8 mouse cellular contexts compared by ENCODE assay signal in genomic region chr8:88118456-88119036, GRCm38 (mm10). TPM values are rescaled to one million over a fixed set of nuclear protein-coding genes. Genes with fewer than 3 reads are reported as not detected.
DNase-seq lines count a peak whose midpoint lies in the region; ATAC-seq and TF ChIP-seq lines count a peak whose summit lies in the region.

TSS of gene Cnep1r1 (plus strand) at chr8:88118769.

- H3K79me2 ChIP-seq in CH12.LX (replicated peaks; ENCODE audit: control insufficient read depth, extremely low read depth, insufficient read depth, poor library complexity, severe bottlenecking): peaks cover 19% of the 10 kb centered on the region

- peaks cover 0 to 3% of the 10 kb centered on the region in 2 experiments; a peak in 1 of 4 replicates for H3K4me1 ChIP-seq in CH12.LX (ENCODE audit: control insufficient read depth in 1 of 2, insufficient read depth in 2 of 2)
- no peaks in the 10 kb centered on the region for H3K4me1 ChIP-seq in forebrain, embryonic 11.5 days (replicated peaks; ENCODE audit: control insufficient read depth, insufficient read depth, low read length)
- H3K4me1 ChIP-seq in heart, embryonic 16.5 days (ENCODE audit: control insufficient read depth, insufficient read depth, low read length): peaks cover 5% of the 10 kb centered on the region; the same call in 1 of the 2 replicates
- H3K4me1 ChIP-seq in liver, embryonic 15.5 days (replicated peaks): peaks cover 23% of the 10 kb centered on the region
- H3K4me1 ChIP-seq in neural tube, embryonic 12.5 days: peaks cover 6% of the 10 kb centered on the region; the same call in 1 of the 2 replicates

- peaks cover 12% of the 10 kb centered on the region for H3K27me3 ChIP-seq in CH12.LX (replicated peaks)
- H3K27me3 ChIP-seq in forebrain, embryonic 11.5 days (ENCODE audit: control insufficient read depth, insufficient read depth, low read length): no peaks in the 10 kb centered on the region
- 0 out of 2 replicates have a peak, but pooled peaks cover 3% of the 10 kb centered on the region for H3K27me3 ChIP-seq in heart, embryonic 16.5 days (ENCODE audit: control insufficient read depth, insufficient read depth, low read length)
- H3K27me3 ChIP-seq in liver, embryonic 15.5 days: peaks cover 21% of the 10 kb centered on the region
- H3K27me3 ChIP-seq in neural tube, embryonic 12.5 days (replicated peaks): no peaks in the 10 kb centered on the region

- H3K9me3 ChIP-seq in CH12.LX (replicated peaks; ENCODE audit: low read length): no peaks in the 10 kb centered on the region
- no peaks in the 10 kb centered on the region for H3K9me3 ChIP-seq in forebrain, embryonic 11.5 days (ENCODE audit: control insufficient read depth, low read length)
- H3K9me3 ChIP-seq in heart, embryonic 16.5 days (replicated peaks; ENCODE audit: control insufficient read depth, low read length): no peaks in the 10 kb centered on the region
- no peaks in the 10 kb centered on the region for H3K9me3 ChIP-seq in liver, embryonic 15.5 days (replicated peaks)
- H3K9me3 ChIP-seq in neural tube, embryonic 12.5 days: no peaks in the 10 kb centered on the region

- peaks cover 10 to 20% of the 10 kb centered on the region in 2 experiments for H3K36me3 ChIP-seq in CH12.LX (replicated peaks in 1 of 2; ENCODE audit: control insufficient read depth in 1 of 2, insufficient read depth in 1 of 2, low read length in 1 of 2)
- no peaks in the 10 kb centered on the region; the same call in 1 of the 2 replicates for H3K36me3 ChIP-seq in forebrain, embryonic 11.5 days (ENCODE audit: control insufficient read depth, insufficient read depth, low read length)
- H3K36me3 ChIP-seq in heart, embryonic 16.5 days (ENCODE audit: control insufficient read depth, insufficient read depth): peaks cover 5% of the 10 kb centered on the region; the same call in 1 of the 2 replicates
- peaks cover 31% of the 10 kb centered on the region for H3K36me3 ChIP-seq in liver, embryonic 15.5 days (replicated peaks)
- H3K36me3 ChIP-seq in neural tube, embryonic 12.5 days: peaks cover 18% of the 10 kb centered on the region

- peak within 1 kb of the TSS; percentile 80 for H3K9ac ChIP-seq in CH12.LX (ENCODE audit: insufficient read depth, low read depth)
- peak within 1 kb of the TSS; percentile 75 for H3K9ac ChIP-seq in forebrain, embryonic 11.5 days (ENCODE audit: low read length)
- peak within 1 kb of the TSS; percentile 98 for H3K9ac ChIP-seq in heart, embryonic 16.5 days (ENCODE audit: low read length)
- peak within 1 kb of the TSS; percentile 92 for H3K9ac ChIP-seq in liver, embryonic 15.5 days
- H3K9ac ChIP-seq in neural tube, embryonic 12.5 days: peak within 1 kb of the TSS; percentile 78

- peak; percentile 47 for TF ChIP-seq RAD21 in CH12.LX (IDR thresholded peaks at IDR 0.05; ENCODE audit: low read depth, low read length)

- TF ChIP-seq CTCF in CH12.LX (conservative IDR thresholded peaks at IDR 0.05 in 1 of 2, IDR thresholded peaks at IDR 0.05 in 1 of 2; ENCODE audit: low read depth in 2 of 2, low read length in 2 of 2): peak in 1 of 2 experiments; percentile 88; a peak in 2 of 4 replicates

- peak within 1 kb of the TSS; percentile 94 for H3K4me2 ChIP-seq in CH12.LX (ENCODE audit: insufficient read depth, low read depth, poor library complexity, severe bottlenecking)
- peak within 1 kb of the TSS; percentile 62 for H3K4me2 ChIP-seq in forebrain, embryonic 11.5 days (ENCODE audit: low read depth, low read length, severe bottlenecking)
- peak within 1 kb of the TSS; percentile 84 for H3K4me2 ChIP-seq in heart, embryonic 16.5 days (ENCODE audit: low read depth, low read length)
- H3K4me2 ChIP-seq in liver, embryonic 15.5 days: peak within 1 kb of the TSS; percentile 71
- peak within 1 kb of the TSS; percentile 66 for H3K4me2 ChIP-seq in neural tube, embryonic 12.5 days (replicated peaks)

- H3K4me3 ChIP-seq in CH12.LX (replicated peaks in 1 of 3; ENCODE audit: low read depth in 2 of 3, low read length in 2 of 3, poor library complexity in 1 of 3): peak within 1 kb of the TSS; percentile 90 to 94 (median 91)
- H3K4me3 ChIP-seq in forebrain, embryonic 11.5 days (ENCODE audit: low read depth, low read length): peak within 1 kb of the TSS; percentile 76
- H3K4me3 ChIP-seq in heart, embryonic 16.5 days (ENCODE audit: low read length): peak within 1 kb of the TSS; percentile 94
- peak within 1 kb of the TSS; percentile 90 for H3K4me3 ChIP-seq in liver, embryonic 15.5 days (replicated peaks)
- H3K4me3 ChIP-seq in neural tube, embryonic 12.5 days: peak within 1 kb of the TSS; percentile 93

- peak within 1 kb of the TSS; percentile 37; the same call in 1 of the 2 replicates for H3K27ac ChIP-seq in CH12.LX (ENCODE audit: insufficient read depth, low read depth)
- H3K27ac ChIP-seq in forebrain, embryonic 11.5 days (ENCODE audit: low read depth, low read length): 0 out of 2 replicates have a peak within 1 kb of the TSS, but pooled peaks have one; percentile 42
- peak within 1 kb of the TSS; percentile 88 for H3K27ac ChIP-seq in heart, embryonic 16.5 days (ENCODE audit: low read length)
- peak within 1 kb of the TSS; percentile 96 for H3K27ac ChIP-seq in liver, embryonic 15.5 days (replicated peaks)
- H3K27ac ChIP-seq in neural tube, embryonic 12.5 days: peak within 1 kb of the TSS; percentile 39; the same call in 1 of the 2 replicates

- in situ Hi-C loops in CH12.LX (cut with MboI; ENCODE audit: low pct_ligation_motif_present, low pct_unique_long_range_greater_than_20kb, low sequenced_read_pairs): no loop called here

- WGBS in forebrain, embryonic 11.5 days: under 1% methylated on average over 47 of the region's 49 CpGs
- WGBS in heart, embryonic 16.5 days: under 1% methylated on average over 46 of the region's 49 CpGs
- WGBS in liver, embryonic 15.5 days (ENCODE audit: insufficient replicate concordance): under 1% methylated on average over 49 of the region's 49 CpGs
- WGBS in neural tube, embryonic 12.5 days: under 1% methylated on average over 48 of the region's 49 CpGs

- dilution Hi-C loops in CH12.LX (cut with MboI; ENCODE audit: extremely low pct_ligation_motif_present, extremely low pct_unique_long_range_greater_than_20kb, low sequenced_read_pairs): no loop called here

- peak; percentile 96 for DNase-seq in CH12.LX (ENCODE audit: extremely low read depth)
- DNase-seq in c-Kit-positive CD71-positive TER-119-negative erythroid progenitor cells, embryonic 14.5 days (ENCODE audit: low read depth): peak; percentile 99
- peak; percentile 92 for DNase-seq in forebrain, embryonic 11.5 days (ENCODE audit: low spot score)
- peak; percentile 94 to 95 for DNase-seq in kidney, postnatal 36 days
- DNase-seq in telencephalon, adult 2 months (ENCODE audit: low read depth, low spot score): peak; percentile 98

- no peak for TF ChIP-seq EP300 in CH12.LX (IDR thresholded peaks at IDR 0.05; ENCODE audit: low read length)

- ATAC-seq in forebrain, embryonic 11.5 days (replicated peaks; ENCODE audit: low FRiP score): peak; percentile 99
- peak; percentile 100 for ATAC-seq in heart, embryonic 16.5 days (replicated peaks; ENCODE audit: extremely low read depth, insufficient read depth, low FRiP score)
- ATAC-seq in liver, embryonic 15.5 days (ENCODE audit: insufficient read depth): peak; percentile 99
- ATAC-seq in neural tube, embryonic 12.5 days (ENCODE audit: low FRiP score, low read depth): peak; percentile 99

- peak; percentile 82; the same call in 1 of the 2 replicates for TF ChIP-seq POLR2A in CH12.LX (IDR thresholded peaks at IDR 0.05; ENCODE audit: low read depth, low read length)

TF ChIP-seq in CH12.LX, 34 proteins besides CTCF, POLR2A, EP300 and RAD21 (continues in another document):
- TF ChIP-seq JUN (IDR thresholded peaks at IDR 0.05; ENCODE audit: insufficient read depth, low read depth, low read length) (no peak), IRF4 (IDR thresholded peaks at IDR 0.05; ENCODE audit: low read depth, low read length) (peak; percentile 72), UBTF (IDR thresholded peaks at IDR 0.05; ENCODE audit: low read depth, low read length) (no peak), MYC (IDR thresholded peaks at IDR 0.05; ENCODE audit: low read depth, low read length) (0 out of 2 replicates have a peak, but pooled peaks have one; percentile 8), ZKSCAN1 (IDR thresholded peaks at IDR 0.05; ENCODE audit: borderline replicate concordance, low read depth, low read length) (no peak), MAFK (IDR thresholded peaks at IDR 0.05; ENCODE audit: insufficient replicate concordance, low read length) (no peak), ZNF384 (IDR thresholded peaks at IDR 0.05; ENCODE audit: low read depth, low read length) (no peak), TBP (conservative IDR thresholded peaks at IDR 0.05; ENCODE audit: low read depth, low read length) (peak; percentile 63; the same call in 1 of the 2 replicates), MXI1 (IDR thresholded peaks at IDR 0.05; ENCODE audit: low read depth, low read length) (peak; percentile 32; the same call in 1 of the 2 replicates), POLR2AphosphoS2 (IDR thresholded peaks at IDR 0.05; ENCODE audit: low read depth, low read length) (no peak), NRF1 (IDR thresholded peaks at IDR 0.05; ENCODE audit: low read depth, low read length) (peak; percentile 33; the same call in 1 of the 2 replicates), CHD1 (IDR thresholded peaks at IDR 0.05; ENCODE audit: low read depth, low read length) (no peak), NELFE (IDR thresholded peaks at IDR 0.05; ENCODE audit: low read depth, low read length) (peak; percentile 82), MAZ (IDR thresholded peaks at IDR 0.05; ENCODE audit: low read depth, low read length) (peak; percentile 91), RCOR1 (conservative IDR thresholded peaks at IDR 0.05; ENCODE audit: low read depth, low read length) (no peak), ZC3H11A (IDR thresholded peaks at IDR 0.05; ENCODE audit: low read depth, low read length) (no peak), GABPA (IDR thresholded peaks at IDR 0.05; ENCODE audit: insufficient replicate concordance, low read depth, low read length) (peak; percentile 66), MEF2A (IDR thresholded peaks at IDR 0.05; ENCODE audit: borderline replicate concordance, low read depth, low read length) (peak; percentile 67; the same call in 1 of the 2 replicates), PAX5 (IDR thresholded peaks at IDR 0.05; ENCODE audit: low read length) (no peak), USF1 (IDR thresholded peaks at IDR 0.05; ENCODE audit: low read depth, low read length) (no peak), MAX (IDR thresholded peaks at IDR 0.05; ENCODE audit: low read length) (no peak)

RNA-seq across cellular contexts. Expression of gene Cnep1r1, which starts in this region (rescaled TPM):
- total RNA-seq in CH12.LX (2012; rRNA removed) (8.7 TPM in 2 replicates), CH12.LX (2014; rRNA removed) (30.8 and 32.9 TPM in 2 replicates)
- polyA plus RNA-seq in CH12.LX (2012; ENCODE audit: insufficient read length, low read depth): 29.2 and 31.2 TPM in 2 replicates
- 34.9 and 39.1 TPM in 2 replicates for polyA plus RNA-seq in forebrain, embryonic 11.5 days (2014; fragmentation: Nextera tagmentation; extraction: Ambion mirVana)
- 38.9 and 47.4 TPM in 2 replicates for polyA plus RNA-seq in heart, embryonic 16.5 days (2015; fragmentation: Nextera tagmentation; extraction: Ambion mirVana)
- 21.7 and 24.2 TPM in 2 replicates for polyA plus RNA-seq in liver, embryonic 15.5 days (2015; fragmentation: Nextera tagmentation; extraction: Ambion mirVana)
- 50.4 and 52.3 TPM in 2 replicates for polyA plus RNA-seq in neural tube, embryonic 12.5 days (2016; fragmentation: Nextera tagmentation; extraction: Ambion mirVana)

Comparison
In these comparisons a context has a peak if more than half of its experiments do, and no peak if none do; other contexts are left out.
1. Peak in every context shown above with its lines: DNase-seq, ATAC-seq, H3K4me3 ChIP-seq and H3K27ac ChIP-seq.
2. H3K27ac ChIP-seq: peak in every context shown above with its lines; median percentile 96 in liver, embryonic 15.5 days; 88 in heart, embryonic 16.5 days; 42 in forebrain, embryonic 11.5 days; 39 in neural tube, embryonic 12.5 days; 37 in CH12.LX.